Mouse (Mus musculus) bone marrow, adult 2 months (tissue): Measurements from ENCODE around the gene Rrm1.

Source experiments
- CTCF ChIP-seq: fragments of 200-500 bp; IDR thresholded peaks from 2 replicates; pipeline ENCODE4 v1.5.1; 2011; ENCODE audit warnings: low read length, control low read depth; ENCODE audit not compliant: control insufficient read depth, insufficient read depth
- POLR2A ChIP-seq: fragments of 200-500 bp; IDR thresholded peaks from 2 replicates; pipeline ENCODE4 v1.6.1; 2011; ENCODE audit warnings: low read depth, mild to moderate bottlenecking, control low read depth, low read length, borderline replicate concordance; ENCODE audit not compliant: control insufficient read depth

GRCm38 (mm10) chr7:102478926-102479325 is 37.4 kb downstream of the Rrm1 start:
- TF ChIP-seq CTCF, result no peak
- no peak for TF ChIP-seq POLR2A
